Mouse (Mus musculus): ENCODE results near the gene Olfr1089.

Gene Olfr1089

DNA sequence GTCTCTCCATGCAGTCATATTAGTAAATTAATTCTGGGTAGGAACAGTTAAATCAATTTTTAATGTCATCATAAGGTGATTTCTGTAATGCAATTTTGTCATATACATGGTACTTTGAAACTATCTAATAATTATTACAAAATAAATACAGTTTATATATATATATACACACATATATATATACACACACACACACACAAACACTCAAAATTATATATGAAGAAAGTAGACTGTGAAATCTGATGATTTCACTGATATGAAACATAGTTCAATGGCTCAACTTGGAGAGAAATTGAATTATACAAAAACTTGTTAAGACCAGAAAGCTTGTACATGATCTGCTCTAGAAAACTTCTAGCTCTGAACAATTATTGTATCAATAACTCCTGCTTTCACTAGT is at the start of gene Olfr1089:
Olfr1089 (minus strand) TSS at position 101 of the 400 bp plus-strand sequence.
- in situ Hi-C loops (cut with MseI, MboI): no loop called here

DNA sequence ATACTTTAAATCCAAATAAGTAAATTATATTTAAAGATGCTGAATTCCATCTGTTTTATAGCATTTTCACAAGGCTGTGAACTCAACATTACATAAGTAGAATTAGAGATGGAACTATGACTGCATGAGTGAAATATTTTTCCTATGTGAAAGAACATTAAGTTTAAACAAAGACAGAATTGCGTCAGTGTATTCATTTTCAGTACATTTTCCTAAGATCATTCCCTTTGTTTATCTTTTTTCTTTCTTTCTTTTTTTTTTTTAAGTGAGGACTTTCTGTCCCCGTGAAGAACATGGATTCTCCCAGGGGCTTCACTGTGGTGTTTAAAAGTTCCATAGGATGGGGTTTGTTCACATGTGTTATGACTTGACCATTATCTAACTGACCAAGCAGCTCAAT is 48.7 kb upstream of the Olfr1089 start, which contains the start of gene Olfr1093:
Olfr1093 (plus strand) TSS at position 301 of the 400 bp plus-strand sequence.
- in situ Hi-C loops (cut with MseI, MboI): no loop called here

DNA sequence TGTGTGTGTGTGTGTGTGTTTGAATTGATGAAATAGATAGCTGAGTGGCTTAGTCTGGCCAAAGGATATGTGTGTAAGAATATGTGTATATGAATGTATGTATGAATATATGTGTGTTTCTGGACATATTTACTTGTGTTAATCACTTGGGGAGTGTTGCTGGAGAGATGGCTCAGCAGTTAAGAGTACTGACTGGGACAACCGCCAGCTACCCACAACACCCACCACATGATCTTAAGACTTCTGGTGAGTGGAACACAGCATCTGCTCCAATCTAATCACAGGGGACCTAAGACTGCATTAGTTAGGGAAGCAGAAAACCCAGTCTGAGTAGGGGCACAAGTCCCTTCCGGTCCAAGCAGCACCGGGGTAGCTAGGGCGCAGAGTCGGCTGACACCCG is 27.5 kb upstream of the Olfr1089 start:
- in situ Hi-C loops (cut with MseI, MboI): no loop called here

DNA sequence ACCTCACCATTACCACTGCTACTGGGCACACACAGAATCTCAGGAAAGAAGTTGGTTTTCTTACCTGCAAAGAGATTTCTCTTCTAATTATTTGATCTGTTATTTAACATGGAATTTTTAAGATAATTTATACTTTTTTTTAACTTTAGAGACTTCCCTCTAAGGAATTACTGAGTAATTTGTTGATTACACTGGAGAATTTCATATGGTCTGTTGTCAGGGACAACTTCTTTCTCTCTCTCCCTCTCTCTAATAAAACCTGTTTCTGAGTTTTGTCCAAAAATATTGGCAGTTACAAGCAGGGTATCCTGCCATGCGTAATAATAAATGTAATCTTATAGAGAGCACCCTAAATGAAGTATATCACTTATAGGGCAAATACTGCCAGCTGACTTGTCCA is 25.4 kb upstream of the Olfr1089 start, which contains the start of gene Olfr1090:
Olfr1090 (minus strand) TSS at position 101 of the 400 bp plus-strand sequence.
- in situ Hi-C loops (cut with MseI, MboI): no loop called here

DNA sequence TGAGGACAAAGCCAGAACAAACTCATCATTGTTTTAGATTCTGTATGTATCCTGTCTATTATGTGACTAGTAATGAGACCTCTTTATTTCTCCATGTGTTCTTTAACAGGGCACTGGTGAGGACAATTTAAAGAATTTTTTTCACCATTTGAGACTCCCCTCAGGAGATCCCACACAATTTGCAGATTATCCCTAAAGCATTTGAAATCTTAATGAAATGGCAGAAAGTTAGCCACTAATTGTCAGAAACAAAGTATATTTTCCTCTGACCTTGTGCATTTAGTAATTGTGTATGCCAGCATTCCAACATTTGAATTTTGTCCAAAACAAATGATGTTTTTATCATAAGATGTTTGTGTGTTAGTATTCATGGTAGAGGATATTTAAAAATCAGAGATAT is 35.2 kb downstream of the Olfr1089 start, which contains the start of gene Olfr1087:
Olfr1087 (minus strand) TSS at position 101 of the 400 bp plus-strand sequence.
- in situ Hi-C loops (cut with MseI, MboI): no loop called here

Data from mouse trophoblast stem cell (cell line).